Mouse (Mus musculus) neutrophil, adult 83 days (primary cell): Measurements from ENCODE around the gene Mtx1. TPM values are rescaled to one million over a fixed set of nuclear protein-coding genes. Genes with fewer than 3 reads are reported as not detected.

Experiments used
- total RNA-seq, 2 experiments: library from RNA; stranded (reverse); gene quantifications; one replicate each; pipeline ENCODE4 v1.2.4; 2023

The Mtx1 gene
- 10 to 100 TPM; 44.5 to 57.2 TPM for total RNA-seq

GRCm38 (mm10) chr3:89226900-89227299, at the start of gene Mtx1:
Gene Mtx1 (minus strand): TSS chr3:89227088.

GRCm38 (mm10) chr3:89270051-89270755, 43.3 kb upstream of the Mtx1 start, which contains the start of gene Slc50a1:
Gene Slc50a1 (minus strand): TSS chr3:89270570.

GRCm38 (mm10) chr3:89259076-89259475, 32.2 kb upstream of the Mtx1 start, which contains the start of gene Dpm3:
Gene Dpm3 (plus strand): TSS chr3:89259358.

GRCm38 (mm10) chr3:89246261-89247100, 19.6 kb upstream of the Mtx1 start, which contains the start of gene Trim46:
Gene Trim46 (minus strand): TSS chr3:89246309.

GRCm38 (mm10) chr3:89245688-89246171, 18.8 kb upstream of the Mtx1 start, which contains the start of gene Krtcap2:
Gene Krtcap2 (plus strand): TSS chr3:89245966.

GRCm38 (mm10) chr3:89228836-89229235, 1.9 kb upstream of the Mtx1 start, which contains the start of gene Muc1:
Gene Muc1 (plus strand): TSS chr3:89229057.

GRCm38 (mm10) chr3:89214681-89215411, 12.0 kb downstream of the Mtx1 start, which contains the start of gene Thbs3:
Gene Thbs3 (plus strand): TSS chr3:89215180.

GRCm38 (mm10) chr3:89202253-89203141, 24.4 kb downstream of the Mtx1 start, which contains the start of gene Gba:
Gene Gba (plus strand): TSS chr3:89202928.

GRCm38 (mm10) chr3:89183058-89183958, 43.6 kb downstream of the Mtx1 start, which contains the start of gene Fam189b:
Gene Fam189b (plus strand): TSS chr3:89183143.

GRCm38 (mm10) chr3:89177242-89178106, 49.4 kb downstream of the Mtx1 start, which contains the start of gene Scamp3:
Gene Scamp3 (plus strand): TSS chr3:89177473.

GRCm38 (mm10) chr3:89164506-89165267, 62.2 kb downstream of the Mtx1 start, which contains the start of gene Clk2:
Gene Clk2 (plus strand): TSS chr3:89164795.

GRCm38 (mm10) chr3:89159616-89160344, 67.1 kb downstream of the Mtx1 start, which contains the start of gene Hcn3:
Gene Hcn3 (minus strand): TSS chr3:89160196.

Other genes starting within 250 kb of the Mtx1 start
- gene Rusc1, start 133.8 kb downstream of the Mtx1 start, total RNA-seq: 10 to 100 TPM; 19.9 to 21.7 TPM
- gene Gm43738, start 126.0 kb downstream of the Mtx1 start, total RNA-seq: not detected
- gene Fdps, start 125.1 kb downstream of the Mtx1 start, total RNA-seq: 10 to 100 TPM; 26.5 to 33.5 TPM
- 10 to 100 TPM; 14.9 to 33.6 TPM for gene Pklr, start 90.9 kb downstream of the Mtx1 start, total RNA-seq
- gene Hcn3, start 66.9 kb downstream of the Mtx1 start, total RNA-seq: not detected
- 10 to 100 TPM; 52.8 to 53.7 TPM for gene Clk2, start 62.3 kb downstream of the Mtx1 start, total RNA-seq
- 10 to 100 TPM; 45.9 to 51.1 TPM for gene Scamp3, start 49.6 kb downstream of the Mtx1 start, total RNA-seq
- 1 to 10 TPM; 4.8 to 7.0 TPM for gene Fam189b, start 43.9 kb downstream of the Mtx1 start, total RNA-seq
- 10 to 100 TPM; 59.9 to 64.3 TPM for gene Gba, start 24.2 kb downstream of the Mtx1 start, total RNA-seq
- 1 to 10 TPM in 1 of 2 experiments, under 1 TPM in 1; 0.68 to 1.4 TPM for gene Thbs3, start 11.9 kb downstream of the Mtx1 start, total RNA-seq
- not detected for gene Muc1, start 2.0 kb upstream of the Mtx1 start, total RNA-seq
- 10 to 100 TPM; 68.3 to 70.2 TPM for gene Krtcap2, start 18.9 kb upstream of the Mtx1 start, total RNA-seq
- gene Trim46, start 19.2 kb upstream of the Mtx1 start, total RNA-seq: under 1 TPM; 0.44 to 0.61 TPM
- 10 to 100 TPM; 42.5 to 56.9 TPM for gene Dpm3, start 32.3 kb upstream of the Mtx1 start, total RNA-seq
- 10 to 100 TPM; 24.1 to 29.6 TPM for gene Slc50a1, start 43.5 kb upstream of the Mtx1 start, total RNA-seq
- not detected for gene Efna1, start 54.1 kb upstream of the Mtx1 start, total RNA-seq
- not detected for gene Efna3, start 95.9 kb upstream of the Mtx1 start, total RNA-seq
- gene Efna4, start 110.9 kb upstream of the Mtx1 start, total RNA-seq: not detected
- gene Adam15, start 122.9 kb upstream of the Mtx1 start, total RNA-seq: 100 to 1,000 TPM; 119 to 125 TPM
- gene Dcst2, start 134.9 kb upstream of the Mtx1 start, total RNA-seq: under 1 TPM in 1 of 2 experiments, not detected in 1; 0.15 TPM
- gene Dcst1, start 138.2 kb upstream of the Mtx1 start, total RNA-seq: not detected
- 100 to 1,000 TPM; 136 to 149 TPM for gene Zbtb7b, start 167.7 kb upstream of the Mtx1 start, total RNA-seq
- not detected for gene Lenep, start 175.7 kb upstream of the Mtx1 start, total RNA-seq
- 10 to 100 TPM; 13.8 to 17.9 TPM for gene Flad1, start 184.8 kb upstream of the Mtx1 start, total RNA-seq
- gene Cks1b, start 191.3 kb upstream of the Mtx1 start, total RNA-seq: 10 to 100 TPM; 45.4 to 57.0 TPM
- 100 to 1,000 TPM; 114 to 119 TPM for gene Shc1, start 191.4 kb upstream of the Mtx1 start, total RNA-seq
- gene Pygo2, start 203.1 kb upstream of the Mtx1 start, total RNA-seq: 10 to 100 TPM; 36.1 to 46.3 TPM
- 100 to 1,000 TPM; 136 to 147 TPM for gene Pbxip1, start 209.6 kb upstream of the Mtx1 start, total RNA-seq
- 1 to 10 TPM; 9.1 to 9.9 TPM for gene Pmvk, start 227.5 kb upstream of the Mtx1 start, total RNA-seq